Mouse (Mus musculus) cerebellum, adult 2 months (tissue): ENCODE results near the gene Sult1a1.

Source experiments
- CTCF ChIP-seq: fragments of 200-500 bp; IDR thresholded peaks from 2 replicates; pipeline ENCODE4 v1.5.1; 2011; ENCODE audit warnings: low read depth, mild to moderate bottlenecking, control low read depth, low read length, moderate library complexity, borderline replicate concordance; ENCODE audit not compliant: insufficient read depth
- POLR2A ChIP-seq: fragments of 200-500 bp; IDR thresholded peaks from 2 replicates; pipeline ENCODE4 v1.6.1; 2011; ENCODE audit warnings: low read length, control low read depth, borderline replicate concordance; ENCODE audit not compliant: insufficient read depth

GRCm38 (mm10) chr7:126676631-126677220, 494 bp upstream of the Sult1a1 start:
- TF ChIP-seq CTCF, result no peak
- no peak for TF ChIP-seq POLR2A
